Mouse (Mus musculus) kidney, postnatal 14 days (tissue): ENCODE results near the gene E130218I03Rik.
"Not testable (repeated sequence)": the region's sequence is repeated elsewhere in the genome, so short reads cannot be mapped to it uniquely, and the experiment has no call there.

Source experiments
- DNase-seq: peaks from one replicate; pipeline ENCODE4 v3.0.0; 2022; ENCODE audit warnings: mixed read lengths

E130218I03Rik gene

GRCm38 (mm10) chr4:134252131-134252910 lies 8.9 kb downstream of the E130218I03Rik start:
- peak; percentile 55 for DNase-seq

DNA sequence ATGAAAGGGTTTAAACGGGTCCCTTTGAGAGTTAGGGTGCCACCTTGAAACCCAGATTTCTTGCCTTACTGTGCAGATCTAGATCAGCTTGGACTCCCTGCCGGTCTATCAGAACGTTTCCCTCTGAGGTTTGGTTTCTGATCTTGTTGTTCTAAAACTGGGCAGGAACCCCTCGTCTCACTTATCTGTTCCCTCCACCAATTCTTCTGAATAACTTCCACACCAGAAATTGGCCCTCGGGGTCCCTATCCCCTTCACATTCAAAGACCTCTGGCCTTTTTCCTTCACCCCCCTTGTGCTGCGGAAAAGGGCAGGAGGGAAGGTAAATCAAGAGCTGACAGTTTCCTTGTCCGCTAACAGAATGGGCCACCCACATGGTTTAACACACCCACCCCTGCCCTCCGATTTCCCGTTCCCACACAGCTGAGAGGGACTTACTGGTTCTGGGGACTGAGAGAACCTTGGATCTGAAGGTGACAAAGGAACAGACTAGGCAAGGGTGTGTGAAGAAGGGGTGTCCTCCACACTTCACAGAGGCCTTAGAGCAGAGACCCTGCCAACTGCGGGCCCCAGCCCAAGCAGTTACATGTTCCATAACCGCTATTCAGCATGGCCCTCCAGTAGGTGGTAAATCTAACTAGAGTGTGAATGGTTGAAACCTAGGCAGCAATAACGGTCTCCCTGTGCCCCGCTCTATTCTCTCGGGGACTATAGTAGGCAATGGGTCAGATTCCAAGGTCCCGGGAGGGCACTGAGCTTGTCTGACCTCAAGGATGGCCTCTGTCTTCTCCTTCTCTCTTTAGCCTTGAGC lies 9.7 kb downstream of the E130218I03Rik start:
- peak; percentile 56 for DNase-seq

- peak; percentile 57 for DNase-seq
Observed at GRCm38 (mm10) chr4:134253722-134254324, 10.4 kb downstream of the E130218I03Rik start, which contains the start of gene Grrp1. Grrp1 (minus strand) TSS chr4:134254106.

- no peak for DNase-seq
Observed at GRCm38 (mm10) chr4:134254835-134255234, 11.4 kb downstream of the E130218I03Rik start.

GRCm38 (mm10) chr4:134255854-134256253 lies 12.4 kb downstream of the E130218I03Rik start:
- DNase-seq, result peak; percentile 54

DNA sequence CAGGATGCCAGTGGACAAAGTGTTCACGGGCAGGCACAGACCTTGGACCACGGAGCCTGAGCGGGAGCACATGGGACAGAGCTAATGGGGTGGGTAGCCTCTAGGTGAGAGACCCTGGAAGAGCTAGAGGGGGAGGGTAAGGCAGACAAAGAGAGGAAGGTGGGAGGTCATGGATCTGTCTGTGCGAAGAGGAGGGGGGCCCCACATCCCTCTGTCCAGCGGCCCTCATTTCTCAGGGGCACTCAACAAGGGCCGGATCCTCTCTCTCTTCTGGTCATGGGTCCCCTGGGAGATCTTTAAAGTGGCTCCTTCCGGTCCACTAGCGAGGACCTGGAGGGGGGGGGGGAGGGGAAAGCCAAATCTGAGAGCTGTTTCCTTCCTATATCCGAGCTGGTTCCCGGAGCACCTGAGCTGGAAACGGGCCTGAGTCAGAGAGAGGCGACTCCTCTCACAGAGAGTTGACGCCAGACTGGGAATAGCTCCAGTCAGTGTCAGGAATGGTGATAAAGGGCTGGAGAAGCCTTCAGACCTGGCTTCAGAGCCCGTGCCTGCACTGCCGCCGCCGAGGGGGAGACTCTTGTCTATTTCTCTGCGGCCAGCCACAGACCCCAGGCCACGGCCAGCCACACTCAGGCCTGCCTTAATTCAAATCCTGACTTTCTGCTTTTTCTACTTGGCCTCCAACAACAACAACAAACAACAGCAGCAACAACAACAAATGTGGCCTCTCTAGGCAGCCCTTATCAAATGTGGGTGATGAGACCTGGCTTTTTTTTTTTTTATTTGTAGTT lies 13.1 kb downstream of the E130218I03Rik start:
- DNase-seq, result peak; percentile 70

- DNase-seq, result no peak
Observed at GRCm38 (mm10) chr4:134257198-134258009, 13.9 kb downstream of the E130218I03Rik start.

- DNase-seq, result no peak
Observed at GRCm38 (mm10) chr4:134258354-134258753, 14.9 kb downstream of the E130218I03Rik start.

DNA sequence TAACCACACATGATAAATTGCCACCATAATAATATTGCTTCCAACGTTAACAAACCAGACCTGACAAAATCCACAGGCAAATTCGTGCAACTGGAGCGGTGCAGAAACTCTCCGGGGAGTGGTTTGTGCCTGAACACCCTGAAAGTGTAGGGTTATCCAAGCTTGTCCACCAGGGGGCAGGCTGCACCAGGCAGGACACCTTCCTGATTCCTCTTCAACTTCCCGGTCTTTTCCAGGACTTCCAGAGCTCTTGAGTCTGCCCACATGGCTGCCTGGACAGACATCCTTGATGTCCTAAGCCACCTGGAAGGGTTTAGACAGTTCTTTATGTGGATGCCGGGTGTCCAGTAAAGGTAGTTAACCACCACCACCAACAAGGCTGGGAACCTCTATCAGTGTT lies 19.7 kb downstream of the E130218I03Rik start:
- peak; percentile 70 for DNase-seq

DNA sequence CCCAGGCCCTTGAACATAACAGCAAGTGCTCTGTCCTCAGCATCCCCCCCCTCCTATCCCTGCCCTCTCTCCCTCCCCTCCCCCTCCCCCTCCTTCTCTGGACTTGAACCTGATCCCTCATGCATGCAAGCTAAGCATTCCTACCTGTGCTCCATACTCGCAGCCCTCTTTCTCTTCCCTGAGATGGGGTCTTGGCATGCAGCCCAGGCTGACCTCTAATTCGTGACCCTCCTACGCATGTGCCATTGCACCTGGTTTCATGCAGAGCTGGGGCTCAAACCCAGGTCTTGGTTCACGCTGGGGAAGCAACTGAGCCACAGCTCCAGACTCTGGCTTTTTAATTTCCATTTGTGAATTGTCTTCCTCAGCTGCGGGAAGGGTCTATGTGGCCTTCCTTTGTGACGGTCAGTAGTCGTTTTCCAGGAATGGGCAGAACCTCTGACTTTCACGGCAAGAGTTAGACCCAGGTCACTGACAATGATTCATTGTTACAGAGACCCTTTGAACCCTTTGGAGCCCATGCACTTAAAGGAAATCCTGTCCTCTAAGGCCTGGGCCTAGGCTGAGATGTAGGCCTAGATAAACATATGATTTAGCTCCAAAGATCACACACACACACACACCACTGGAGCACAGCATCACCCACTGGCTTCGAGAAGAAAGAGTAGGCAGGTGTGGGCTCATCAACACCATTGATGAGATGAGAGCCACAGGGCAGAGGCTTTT lies 22.6 kb downstream of the E130218I03Rik start:
- DNase-seq, result peak; percentile 48

GRCm38 (mm10) chr4:134268102-134268655 lies 24.7 kb downstream of the E130218I03Rik start:
- DNase-seq, result no peak

DNA sequence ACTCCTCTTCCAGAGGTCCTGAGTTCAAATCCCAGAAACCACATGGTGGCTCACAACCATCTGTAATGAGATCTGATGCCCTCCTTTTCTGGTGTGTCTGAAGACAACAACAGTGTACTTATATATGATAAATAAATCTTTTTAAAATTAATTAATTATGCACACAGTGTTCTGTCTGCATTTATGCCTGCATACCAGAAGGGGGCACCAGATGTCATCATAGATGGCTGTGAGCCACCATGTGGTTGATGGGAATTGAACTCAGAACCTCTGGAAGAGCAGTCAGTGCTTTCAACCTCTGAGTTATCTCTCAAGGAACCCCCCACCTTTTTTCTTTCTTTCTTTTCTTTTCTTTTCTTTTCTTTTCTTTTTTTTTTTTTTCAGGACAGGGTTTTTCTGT lies 26.2 kb downstream of the E130218I03Rik start:
- not testable (repeated sequence) for DNase-seq

- no peak for DNase-seq
Observed at GRCm38 (mm10) chr4:134271979-134272378, 28.5 kb downstream of the E130218I03Rik start.

DNA sequence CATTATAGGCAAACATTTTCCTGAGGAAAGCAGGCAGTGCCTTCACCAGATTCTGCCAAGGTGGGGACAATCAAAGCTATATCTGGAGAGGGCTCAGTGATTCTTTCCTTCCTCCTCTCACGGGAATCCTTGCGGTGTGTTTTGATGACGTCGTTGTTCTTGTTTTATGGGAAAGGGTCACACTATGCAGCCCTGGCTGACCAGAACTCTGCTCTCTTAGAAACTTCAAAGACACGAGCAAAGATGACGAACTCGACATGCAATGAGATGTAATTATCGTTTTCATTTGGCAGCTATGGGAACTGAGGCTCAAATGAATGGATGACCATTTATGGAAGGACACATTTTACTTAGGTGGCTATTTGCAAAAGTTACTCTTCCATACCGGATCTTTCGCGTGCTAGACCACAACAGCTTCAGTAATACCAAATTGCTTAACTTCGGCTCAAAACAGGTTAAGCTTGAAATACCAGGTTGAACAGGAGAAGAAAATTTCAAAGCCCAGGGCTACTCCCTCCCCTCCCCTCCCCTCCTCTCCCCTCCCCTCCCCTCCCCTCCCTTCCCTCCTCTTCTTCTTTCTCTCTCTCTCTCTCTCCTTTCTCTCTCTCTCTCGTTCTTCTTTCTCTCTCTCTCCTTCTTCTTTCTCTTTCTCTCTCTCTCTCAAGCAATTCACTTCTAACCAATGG lies 29.4 kb downstream of the E130218I03Rik start:
- no peak for DNase-seq

DNA sequence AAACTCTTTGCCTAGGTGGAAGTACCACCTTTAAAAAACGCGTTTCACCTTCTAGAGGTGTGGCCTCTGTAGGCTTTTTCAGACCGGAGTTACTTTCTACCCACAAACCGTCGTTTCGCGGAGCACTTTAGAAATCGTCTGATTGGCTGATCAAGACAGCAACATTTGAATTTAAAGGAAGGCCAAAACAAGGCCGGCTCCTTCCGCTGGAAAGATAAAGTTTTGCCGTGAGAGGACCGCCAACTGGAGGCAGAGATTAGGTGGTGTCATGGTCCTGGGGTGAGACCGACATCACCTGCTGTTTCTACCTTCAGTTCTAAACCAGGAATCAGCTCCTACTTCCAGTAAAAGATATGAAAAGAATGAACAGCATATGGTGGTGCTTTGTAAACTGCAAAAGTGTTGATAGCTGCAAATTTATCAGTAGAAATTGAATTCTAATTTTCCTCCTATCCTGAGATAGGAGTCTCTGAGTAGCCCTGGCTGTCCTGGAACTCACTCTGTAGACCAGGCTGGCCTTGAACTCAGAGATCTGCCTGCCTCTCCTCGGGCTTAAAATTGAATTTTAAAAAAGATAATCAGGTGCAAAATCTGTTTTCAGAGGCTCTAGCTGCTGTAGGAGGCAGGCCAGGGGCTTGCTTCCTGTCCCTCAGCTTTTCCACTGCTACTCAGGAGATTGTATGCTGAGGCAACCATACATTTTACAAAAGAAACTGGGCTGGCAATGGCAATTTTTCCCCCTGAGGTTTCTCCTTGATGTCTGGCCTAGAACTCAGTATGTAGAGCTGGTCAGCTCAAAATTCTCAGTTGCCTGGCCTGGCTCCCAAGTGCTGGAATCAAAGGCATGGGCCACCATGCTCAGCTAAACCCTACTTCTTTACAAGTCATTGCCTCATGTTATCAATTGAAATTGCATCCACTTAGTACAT lies 30.2 kb downstream of the E130218I03Rik start:
- peak; percentile 42 for DNase-seq

- DNase-seq, result no peak
Observed at GRCm38 (mm10) chr4:134284942-134285341, 41.5 kb downstream of the E130218I03Rik start.

GRCm38 (mm10) chr4:134286226-134287167 lies 43.0 kb downstream of the E130218I03Rik start:
- no peak for DNase-seq

GRCm38 (mm10) chr4:134287168-134287564 lies 43.7 kb downstream of the E130218I03Rik start:
- peak; percentile 98 for DNase-seq
